Mouse (Mus musculus) C2C12 (cell line): ENCODE measurements at regions not wholly inside any gene's neighbourhood (a gene's known extent, or its start where the extent isn't known, plus 50 kb on each side); places are given as distances from the start of the nearest gene placed in this dataset.

Experiments used
- H3K27me3 ChIP-seq: one replicate; pipeline ENCODE4 v1.6.1; 2011; ENCODE audit not compliant: control insufficient read depth, insufficient read depth, insufficient read length
- H3K36me3 ChIP-seq: one replicate; pipeline ENCODE4 v1.6.1; 2011; ENCODE audit not compliant: control insufficient read depth, insufficient read depth
- H3K4me3 ChIP-seq: one replicate; pipeline ENCODE4 v1.5.1; 2011; ENCODE audit warnings: mild to moderate bottlenecking, control low read depth; ENCODE audit not compliant: poor library complexity, insufficient read depth, severe bottlenecking
- H3K79me2 ChIP-seq: one replicate; pipeline ENCODE4 v1.6.1; 2011; ENCODE audit not compliant: control insufficient read depth, insufficient read depth
- H3K79me3 ChIP-seq: one replicate; pipeline ENCODE4 v1.6.1; 2011; ENCODE audit warnings: low read depth, control low read depth
- H3ac ChIP-seq: one replicate; pipeline ENCODE3; 2011; ENCODE audit warnings: low read depth; ENCODE audit not compliant: control insufficient read depth, insufficient read length
- CEBPB ChIP-seq: IDR thresholded peaks from one replicate; pipeline ENCODE4 v1.6.1; 2011; ENCODE audit warnings: low read depth, mild to moderate bottlenecking, control low read depth, moderate library complexity
- CTCF ChIP-seq: IDR thresholded peaks from one replicate; pipeline ENCODE4 v1.5.1; 2011; ENCODE audit not compliant: control insufficient read depth, insufficient read depth, insufficient read length
- FOSL1 ChIP-seq: IDR thresholded peaks from one replicate; pipeline ENCODE4 v1.8.0; 2011; ENCODE audit warnings: mild to moderate bottlenecking, low read length; ENCODE audit not compliant: poor library complexity, insufficient read depth, severe bottlenecking
- MAX ChIP-seq: IDR thresholded peaks from one replicate; pipeline ENCODE4 v1.6.1; 2011; ENCODE audit warnings: mild to moderate bottlenecking, control low read depth
- MYOD1 ChIP-seq: IDR thresholded peaks from one replicate; pipeline ENCODE4 v1.6.1; 2011; ENCODE audit warnings: low read depth; ENCODE audit not compliant: control insufficient read depth, insufficient read length
- MYOG ChIP-seq: IDR thresholded peaks from one replicate; pipeline ENCODE4 v1.6.1; 2011; ENCODE audit not compliant: control insufficient read depth, insufficient read length; ENCODE audit errors: extremely low read depth
- USF1 ChIP-seq: IDR thresholded peaks from one replicate; pipeline ENCODE4 v1.6.1; 2011; ENCODE audit warnings: low read depth, mild to moderate bottlenecking, control low read depth, moderate library complexity

DNA sequence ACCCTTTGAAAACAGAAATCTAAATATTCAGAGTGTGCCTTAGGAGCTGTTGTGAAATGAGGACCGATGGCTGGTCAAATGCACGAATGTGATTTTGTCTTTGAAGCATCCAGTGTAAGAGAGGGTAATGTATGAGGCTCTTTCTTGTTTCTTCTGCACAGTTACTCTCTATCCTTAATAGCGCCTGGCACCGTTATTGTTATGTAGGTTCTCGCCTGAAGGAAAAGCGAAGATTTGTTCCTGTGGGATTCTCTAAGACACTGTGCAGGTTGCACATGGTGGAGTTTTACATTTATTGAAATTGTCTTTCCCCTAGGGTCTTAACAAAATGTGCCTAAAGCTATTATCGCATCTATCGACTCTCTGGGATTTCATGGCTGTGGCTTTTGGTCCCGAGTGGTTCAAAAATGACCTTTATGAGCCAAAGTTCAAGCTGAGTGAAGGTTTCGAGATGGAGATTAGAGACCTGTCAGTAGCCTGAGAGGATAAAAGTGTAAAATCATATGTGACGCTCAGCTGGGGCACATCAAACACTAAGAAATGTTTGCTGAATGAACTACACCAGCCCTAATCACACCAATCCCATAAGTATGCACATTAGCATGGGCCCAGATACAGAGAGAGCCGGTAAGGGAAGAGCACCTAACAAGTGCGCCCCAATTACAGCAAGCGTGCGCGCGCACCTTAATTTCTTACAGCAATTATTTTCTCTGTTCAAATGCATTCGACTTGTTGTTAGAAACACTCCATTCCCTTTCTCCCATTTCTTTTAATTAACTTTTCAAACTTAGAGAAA lies 562.5 kb upstream of the Pitx2 start:
- no peaks in the 10 kb centered on the region for H3K79me2 ChIP-seq
- no peaks in the 10 kb centered on the region for H3K79me3 ChIP-seq
- no peaks in the 10 kb centered on the region for H3K27me3 ChIP-seq
- no peak overlapping the region for H3K4me3 ChIP-seq
- TF ChIP-seq MYOD1 (no peak), USF1 (no peak), CTCF (no peak), FOSL1 (no peak), CEBPB (no peak), MAX (no peak), MYOG (no peak)
- H3K36me3 ChIP-seq: no peaks in the 10 kb centered on the region
- H3ac ChIP-seq: no peak overlapping the region

DNA sequence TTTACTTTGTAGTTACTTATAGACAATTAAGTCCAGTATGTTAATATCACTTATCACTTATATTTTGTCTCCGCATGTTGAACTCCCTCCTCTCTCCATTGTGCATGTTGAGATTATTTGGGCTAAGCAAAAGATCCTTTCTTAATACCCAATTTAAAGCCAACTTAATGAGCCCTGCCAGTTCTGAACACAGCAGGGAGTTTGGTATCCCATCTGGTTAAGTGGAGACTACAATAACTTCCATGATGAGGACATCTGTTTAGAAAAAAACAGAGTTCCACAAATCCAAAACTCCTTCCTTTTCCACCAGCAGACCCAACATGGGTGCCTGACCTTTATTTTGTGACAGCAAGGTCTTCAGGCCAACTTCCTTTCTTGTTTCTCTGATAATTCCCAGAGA lies 572.0 kb upstream of the Pitx2 start:
- Histone ChIP-seq H3K79me3 (no peaks in the 10 kb centered on the region), H3K27me3 (no peaks in the 10 kb centered on the region)
- no peak for TF ChIP-seq USF1
- TF ChIP-seq MAX: no peak
- TF ChIP-seq CEBPB: no peak
- TF ChIP-seq FOSL1: no peak
- TF ChIP-seq MYOD1: no peak
- TF ChIP-seq MYOG: no peak
- TF ChIP-seq CTCF: no peak

DNA sequence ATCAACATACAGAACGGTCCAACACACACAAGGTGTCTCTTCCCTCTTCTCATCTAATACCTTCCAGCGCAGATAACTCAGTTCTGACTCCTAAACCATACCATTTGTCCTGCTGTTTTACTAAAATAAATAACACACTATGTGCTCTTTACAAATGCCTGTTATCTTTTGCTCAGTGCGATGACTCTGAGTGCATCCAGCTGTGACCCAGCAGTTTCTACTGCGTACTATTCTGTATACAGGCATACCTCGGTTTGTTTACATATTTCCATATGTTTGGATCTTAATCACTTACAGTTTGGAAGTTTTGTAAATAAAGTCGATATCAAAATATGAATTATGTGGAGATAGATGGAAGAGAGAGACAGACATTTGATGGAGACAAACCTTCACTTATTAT lies 583.0 kb upstream of the Pitx2 start:
- no peak overlapping the region for H3ac ChIP-seq
- H3K4me3 ChIP-seq: no peak overlapping the region
- TF ChIP-seq FOSL1 (no peak), USF1 (no peak), CTCF (no peak), MYOD1 (no peak), MYOG (no peak), MAX (no peak), CEBPB (no peak)
- H3K36me3 ChIP-seq: no peaks in the 10 kb centered on the region
- no peaks in the 10 kb centered on the region for H3K79me3 ChIP-seq
- H3K79me2 ChIP-seq: no peaks in the 10 kb centered on the region
- no peaks in the 10 kb centered on the region for H3K27me3 ChIP-seq

More for the DNA sequence above, 572.0 kb upstream of the Pitx2 start:
- Histone ChIP-seq H3K79me2 (no peaks in the 10 kb centered on the region), H3K4me3 (no peak overlapping the region), H3ac (no peak overlapping the region), H3K36me3 (no peaks in the 10 kb centered on the region)

GRCm38 (mm10) chr3:128613657-128614056 lies 586.0 kb upstream of the Pitx2 start:
- TF ChIP-seq MYOD1: no peak
- TF ChIP-seq USF1: no peak
- no peak for TF ChIP-seq CEBPB
- TF ChIP-seq FOSL1: no peak
- TF ChIP-seq MAX: no peak
- TF ChIP-seq MYOG: no peak
- no peaks in the 10 kb centered on the region for H3K79me2 ChIP-seq
- H3K36me3 ChIP-seq: no peaks in the 10 kb centered on the region
- H3ac ChIP-seq: no peak overlapping the region
- H3K27me3 ChIP-seq: no peaks in the 10 kb centered on the region
- H3K79me3 ChIP-seq: no peaks in the 10 kb centered on the region
- no peak overlapping the region for H3K4me3 ChIP-seq

DNA sequence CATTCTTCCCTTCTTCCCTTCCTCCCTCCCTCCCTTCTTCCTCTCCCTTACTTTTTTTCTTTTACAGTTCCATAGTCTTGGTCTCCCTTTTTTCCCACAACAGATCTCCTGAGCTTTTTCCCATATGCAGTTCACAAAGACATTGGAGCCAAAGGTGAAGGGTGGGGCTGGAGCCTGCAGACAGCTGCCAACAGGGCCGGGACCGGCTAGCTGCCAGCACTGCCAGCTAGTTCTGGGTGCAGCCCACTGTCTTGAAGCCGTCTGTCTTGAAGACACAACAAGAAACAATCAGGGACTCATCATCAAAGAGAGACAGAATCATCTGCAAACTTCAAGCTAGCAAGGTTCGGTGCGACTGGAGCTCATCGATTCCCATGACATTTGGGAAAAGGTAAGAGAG lies 588.9 kb upstream of the Pitx2 start:
- no peak overlapping the region for H3ac ChIP-seq
- no peaks in the 10 kb centered on the region for H3K36me3 ChIP-seq
- TF ChIP-seq USF1: no peak
- TF ChIP-seq MAX: no peak
- no peak for TF ChIP-seq MYOG
- no peak for TF ChIP-seq MYOD1
- no peak for TF ChIP-seq CTCF
- no peak for TF ChIP-seq FOSL1
- TF ChIP-seq CEBPB: no peak
- H3K27me3 ChIP-seq: no peaks in the 10 kb centered on the region
- no peak overlapping the region for H3K4me3 ChIP-seq
- H3K79me3 ChIP-seq: no peaks in the 10 kb centered on the region
- no peaks in the 10 kb centered on the region for H3K79me2 ChIP-seq
